Mouse (Mus musculus): Measurements from ENCODE around the gene Cstf1.

GRCm38 (mm10) chr2:172376551-172376950 is 6.1 kb downstream of the Cstf1 start:
- TF ChIP-seq EP300 (IDR thresholded peaks at IDR 0.05; ENCODE audit: low read length) (no peak), CTCF (conservative IDR thresholded peaks at IDR 0.05 in 1 of 2, IDR thresholded peaks at IDR 0.05 in 1 of 2; ENCODE audit: low read depth in 2 of 2, low read length in 2 of 2) (no peak), ZNF384 (IDR thresholded peaks at IDR 0.05; ENCODE audit: low read depth, low read length) (no peak), POLR2A (IDR thresholded peaks at IDR 0.05; ENCODE audit: low read depth, low read length) (no peak), BHLHE40 (IDR thresholded peaks at IDR 0.05; ENCODE audit: low read depth, low read length) (no peak), GABPA (IDR thresholded peaks at IDR 0.05; ENCODE audit: insufficient replicate concordance, low read depth, low read length) (no peak), ZC3H11A (IDR thresholded peaks at IDR 0.05; ENCODE audit: low read depth, low read length) (no peak), USF1 (IDR thresholded peaks at IDR 0.05; ENCODE audit: low read depth, low read length) (no peak)
